Mouse (Mus musculus): Measurements from ENCODE around the gene 1700016D06Rik.

1700016D06Rik gene

GRCm38 (mm10) chr8:11635012-11635577, 65.8 kb downstream of the 1700016D06Rik start:
- DNase-seq (ENCODE audit: low spot score): peak; percentile 68

- peak; percentile 31 for DNase-seq (ENCODE audit: low spot score)
These were observed 66.4 kb downstream of the 1700016D06Rik start for GRCm38 (mm10) chr8:11634331-11635011.

GRCm38 (mm10) chr8:11633414-11633813, 67.4 kb downstream of the 1700016D06Rik start:
- peak; percentile 25 for DNase-seq (ENCODE audit: low spot score)

GRCm38 (mm10) chr8:11632406-11632805, 68.5 kb downstream of the 1700016D06Rik start:
- peak; percentile 67 for DNase-seq (ENCODE audit: low spot score)

DNA sequence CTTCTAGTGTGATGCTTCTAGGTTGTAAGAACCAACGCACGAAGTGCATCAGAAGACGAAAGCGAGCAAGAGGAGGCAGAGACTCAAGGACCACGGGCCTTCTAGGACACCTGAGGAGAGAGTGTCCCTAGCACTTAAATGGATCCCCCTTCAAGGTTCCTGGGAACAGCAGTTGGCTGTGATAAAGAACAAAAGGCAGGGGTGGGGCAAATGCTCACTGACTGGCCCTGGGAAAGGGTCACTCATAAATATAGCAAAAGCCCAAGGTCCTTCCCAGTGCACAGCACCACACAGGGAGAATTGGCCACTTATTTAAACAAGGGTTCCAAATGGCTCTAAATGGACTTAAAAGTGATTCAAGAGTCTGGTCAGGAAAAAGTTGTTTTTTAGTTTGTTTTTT, 71.7 kb downstream of the 1700016D06Rik start:
- DNase-seq (ENCODE audit: low spot score): no peak

DNA sequence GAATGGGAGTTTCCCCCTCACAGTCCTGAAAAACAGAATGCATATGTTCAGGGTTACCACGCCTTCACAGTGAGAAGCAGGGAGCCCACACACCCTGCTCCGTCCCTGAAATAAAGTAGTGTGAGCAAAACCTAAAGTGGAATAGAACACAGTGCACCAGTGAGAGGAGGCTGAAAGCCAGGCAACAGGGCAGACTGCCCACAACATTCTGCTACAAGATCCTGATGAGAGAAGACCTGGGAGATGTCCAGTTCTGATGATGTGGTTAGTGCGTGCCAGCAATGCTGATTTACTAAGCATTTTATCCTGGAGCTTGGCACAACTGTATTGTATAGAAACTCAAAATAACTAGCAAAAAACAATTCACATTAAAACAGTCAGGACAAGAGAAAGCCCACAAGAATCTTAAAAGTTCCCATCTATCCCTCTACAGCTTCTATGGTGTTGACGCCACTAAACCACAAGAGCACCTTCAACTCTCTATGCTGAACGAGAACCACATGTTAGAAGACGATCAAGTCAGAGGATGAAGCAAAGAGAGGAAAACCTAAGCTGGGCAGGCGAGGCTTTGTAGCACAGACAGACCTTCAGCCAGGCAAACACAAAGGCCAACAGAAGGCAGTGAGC, 72.2 kb downstream of the 1700016D06Rik start:
- peak; percentile 65 for DNase-seq (ENCODE audit: low spot score)

DNA sequence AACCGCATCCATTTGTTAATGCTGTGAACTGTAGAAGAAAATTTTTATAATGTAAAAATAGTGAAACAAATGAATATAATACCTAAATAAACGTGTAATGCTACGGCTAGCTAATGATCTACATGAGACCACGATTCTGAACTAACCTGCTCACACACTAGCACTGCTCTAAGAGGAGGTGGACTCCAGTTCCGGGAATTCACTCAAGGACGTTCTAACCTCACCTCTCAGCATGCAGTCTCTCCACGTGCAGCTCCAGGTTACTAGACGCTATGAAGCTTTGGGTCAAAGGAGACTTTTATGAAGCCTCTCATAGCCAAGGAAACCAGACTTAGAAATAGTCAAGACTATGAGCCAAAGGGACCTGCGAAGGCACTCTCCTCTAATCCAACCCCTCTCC, 73.1 kb downstream of the 1700016D06Rik start:
- no peak for DNase-seq (ENCODE audit: low spot score)

DNA sequence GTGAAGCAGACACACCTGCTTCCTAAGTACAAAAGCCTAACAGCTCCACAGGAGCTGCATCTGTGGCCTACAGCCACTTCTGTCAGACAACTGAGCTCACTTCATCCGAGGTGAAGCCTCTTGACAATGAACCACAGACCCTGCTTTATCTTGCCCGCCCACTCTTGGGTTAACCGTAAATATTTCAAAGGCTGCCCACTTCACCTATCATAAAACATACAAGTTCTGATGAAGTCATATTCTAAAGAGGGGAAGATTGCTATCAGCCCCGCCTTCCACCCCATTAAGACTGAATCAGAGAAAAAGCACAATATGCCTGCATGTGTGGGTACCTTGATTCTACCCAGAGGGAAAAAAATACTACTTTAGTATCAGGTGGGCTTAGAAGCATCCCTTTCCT, 75.8 kb downstream of the 1700016D06Rik start:
- DNase-seq (ENCODE audit: low spot score): no peak

GRCm38 (mm10) chr8:11619091-11619490, 81.8 kb downstream of the 1700016D06Rik start:
- DNase-seq (ENCODE audit: low spot score): no peak

DNA sequence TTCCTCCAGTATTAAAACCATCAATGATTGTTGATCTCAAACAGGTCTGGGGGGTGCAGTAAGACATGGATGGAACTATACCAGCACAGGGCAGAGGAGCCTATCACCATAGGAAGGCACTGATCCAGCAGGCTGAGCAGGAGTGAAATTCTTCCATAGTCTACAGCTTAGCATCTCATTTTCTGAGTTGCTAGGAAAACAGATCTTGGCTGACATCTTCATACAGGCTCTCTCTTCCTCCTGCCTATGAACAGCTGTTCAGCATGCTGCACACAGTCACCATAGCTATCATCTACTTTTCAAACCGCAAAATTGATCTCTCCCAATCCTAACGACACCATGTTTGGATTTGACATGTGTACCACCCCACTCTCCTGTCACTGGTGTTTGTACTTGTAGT, 82.8 kb downstream of the 1700016D06Rik start:
- DNase-seq (ENCODE audit: low spot score): no peak

DNA sequence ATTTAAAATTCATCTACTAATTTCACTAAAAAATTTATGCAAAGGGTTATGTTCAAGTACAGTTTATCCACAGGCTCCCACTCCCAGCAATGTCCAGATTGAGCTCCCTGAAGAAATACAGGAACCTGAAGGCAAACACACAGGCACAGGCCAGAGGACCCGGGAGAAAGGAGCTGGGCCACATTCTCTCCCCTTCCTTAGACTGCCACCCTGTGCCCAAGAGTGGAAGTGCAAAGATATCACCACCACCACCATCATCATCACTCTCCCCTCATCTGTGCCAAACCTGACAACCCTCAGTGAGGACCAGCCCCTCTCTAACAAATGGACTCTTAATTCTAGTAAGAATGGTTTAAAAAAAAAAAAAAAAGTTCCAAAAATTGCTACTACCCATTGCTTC, 84.6 kb downstream of the 1700016D06Rik start:
- peak; percentile 62 for DNase-seq (ENCODE audit: low spot score)

- no peak for DNase-seq (ENCODE audit: low spot score)
These were observed 86.6 kb downstream of the 1700016D06Rik start for GRCm38 (mm10) chr8:11614126-11614835.

- DNase-seq (ENCODE audit: low spot score): no peak
These were observed 92.0 kb downstream of the 1700016D06Rik start for GRCm38 (mm10) chr8:11608848-11609247.
